Mouse (Mus musculus) megakaryocyte, embryonic 14.5 days (primary cell): ENCODE results near the gene Pax8. TPM values are rescaled to one million over a fixed set of nuclear protein-coding genes. Genes with fewer than 3 reads are reported as not detected.

ENCODE experiments used
- H3K27me3 ChIP-seq: replicated peaks from 2 replicates; pipeline ENCODE3; 2012; ENCODE audit warnings: inconsistent platforms
- H3K36me3 ChIP-seq: replicated peaks from 2 replicates; pipeline ENCODE3; 2012; ENCODE audit warnings: low read length, inconsistent platforms, mixed read lengths
- H3K4me1 ChIP-seq: 2 replicates; pipeline ENCODE4 v1.6.1; 2012; ENCODE audit warnings: inconsistent platforms
- H3K4me3 ChIP-seq: replicated peaks from 2 replicates; pipeline ENCODE3; 2012; ENCODE audit warnings: moderate library complexity, mild to moderate bottlenecking, inconsistent platforms
- H3K9me3 ChIP-seq: 2 replicates; pipeline ENCODE4 v1.6.1; 2012; ENCODE audit warnings: inconsistent platforms
- FLI1 ChIP-seq: IDR thresholded peaks from 2 replicates; pipeline ENCODE4 v1.6.1; 2012; ENCODE audit warnings: low read length, inconsistent platforms, mixed read lengths
- GATA1 ChIP-seq: IDR thresholded peaks from 3 replicates; pipeline ENCODE4 v1.6.1; 2012; ENCODE audit warnings: mixed read lengths, low read length, inconsistent platforms, borderline replicate concordance
- polyA plus RNA-seq: library from polyadenylated mRNA; stranded (reverse); fragments of >175 nt; gene quantifications from 2 replicates; pipeline ENCODE4 v1.2.3, GENCODE M21; 2012; ENCODE audit warnings: low replicate concordance; ENCODE audit not compliant: insufficient read depth

Gene Pax8
- polyA plus RNA-seq, 1 experiment, result not detected

DNA sequence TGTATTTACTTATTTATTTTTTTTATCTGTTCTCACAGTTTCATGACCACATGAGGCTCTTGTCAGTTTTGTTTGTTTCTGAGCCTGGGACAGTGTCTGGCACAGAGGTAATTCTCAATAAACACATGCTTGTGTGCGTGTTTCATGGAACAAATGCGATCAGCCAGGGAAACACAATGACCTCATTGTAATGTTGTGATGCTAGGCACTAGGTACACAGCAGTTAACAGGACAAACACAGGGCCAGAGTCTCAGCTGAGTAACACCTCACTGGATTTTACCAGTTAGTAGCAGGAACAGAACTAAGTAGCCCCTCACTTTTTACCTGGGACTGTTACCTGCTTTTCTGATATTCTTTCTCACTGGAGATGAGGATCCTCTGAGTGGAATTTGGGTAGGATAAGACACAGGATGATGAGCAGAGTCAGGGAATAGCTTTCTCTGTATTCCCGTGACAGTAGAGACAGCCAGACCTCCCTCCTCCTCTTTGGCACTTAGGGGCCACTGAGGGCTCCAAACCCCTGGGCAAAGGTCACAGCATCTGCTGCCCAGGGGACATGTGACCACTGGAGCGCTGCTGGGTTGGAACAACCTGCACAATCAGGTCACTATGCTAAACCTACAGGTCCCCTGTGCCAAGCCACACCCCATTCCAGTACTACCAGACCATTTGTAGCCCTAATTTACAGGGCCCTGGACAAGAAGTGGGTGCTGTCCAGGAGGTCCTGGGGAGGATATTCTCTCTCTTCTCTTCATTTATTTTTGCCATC, 11.8 kb upstream of the Pax8 start:
- Histone ChIP-seq H3K4me3 (no peak overlapping the region), H3K27me3 (peaks cover 5% of the 10 kb centered on the region), H3K36me3 (no peaks in the 10 kb centered on the region), H3K9me3 (no peaks in the 10 kb centered on the region), H3K4me1 (no peaks in the 10 kb centered on the region)
- TF ChIP-seq FLI1 (no peak), GATA1 (no peak)

- H3K27me3 ChIP-seq, result peaks cover 10% of the 10 kb centered on the region
- H3K4me1 ChIP-seq, result peaks cover 4% of the 10 kb centered on the region; the same call in 1 of the 2 replicates
- TF ChIP-seq GATA1, result no peak
- no peaks in the 10 kb centered on the region for H3K9me3 ChIP-seq
- no peaks in the 10 kb centered on the region for H3K36me3 ChIP-seq
- H3K4me3 ChIP-seq, result no peak overlapping the region
These were observed 10.0 kb upstream of the Pax8 start for GRCm38 (mm10) chr2:24485398-24485797.

GRCm38 (mm10) chr2:24479906-24480305, 4.5 kb upstream of the Pax8 start:
- H3K4me3 ChIP-seq, result no peak overlapping the region
- no peaks in the 10 kb centered on the region for H3K36me3 ChIP-seq
- no peaks in the 10 kb centered on the region for H3K9me3 ChIP-seq
- TF ChIP-seq GATA1, result no peak
- no peak for TF ChIP-seq FLI1
- peaks cover 48% of the 10 kb centered on the region for H3K27me3 ChIP-seq
- H3K4me1 ChIP-seq, result peaks cover 4% of the 10 kb centered on the region; the same call in 1 of the 2 replicates

DNA sequence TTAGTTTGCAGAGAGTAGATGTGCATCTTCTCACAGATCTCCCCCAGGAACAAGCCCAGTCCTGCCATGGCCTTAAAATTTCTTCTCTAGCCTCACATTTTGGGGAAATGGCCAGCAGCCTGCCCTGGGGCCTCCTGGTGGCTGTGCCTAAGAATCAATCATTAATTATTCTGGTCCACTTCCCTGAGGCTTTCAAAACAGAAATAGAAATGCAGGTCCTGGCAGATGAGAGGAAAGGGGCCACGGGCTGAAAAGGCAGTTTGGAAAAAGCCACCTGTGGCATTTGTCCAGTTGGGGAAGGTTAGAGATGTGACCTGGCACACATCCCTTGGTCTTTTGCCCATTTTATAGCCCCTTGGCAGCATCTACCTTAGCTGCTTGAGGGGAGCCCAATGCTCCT, 3.8 kb upstream of the Pax8 start:
- Histone ChIP-seq H3K4me1 (peaks cover 4% of the 10 kb centered on the region; the same call in 1 of the 2 replicates), H3K9me3 (no peaks in the 10 kb centered on the region), H3K36me3 (no peaks in the 10 kb centered on the region), H3K4me3 (no peak overlapping the region), H3K27me3 (peaks cover 54% of the 10 kb centered on the region)
- TF ChIP-seq GATA1, result no peak
- TF ChIP-seq FLI1, result no peak

- Histone ChIP-seq H3K9me3 (no peaks in the 10 kb centered on the region), H3K4me1 (peaks cover 4% of the 10 kb centered on the region; the same call in 1 of the 2 replicates), H3K4me3 (no peak overlapping the region), H3K36me3 (no peaks in the 10 kb centered on the region), H3K27me3 (peaks cover 58% of the 10 kb centered on the region)
- no peak for TF ChIP-seq FLI1
- no peak for TF ChIP-seq GATA1
These were observed 3.2 kb upstream of the Pax8 start for GRCm38 (mm10) chr2:24478611-24479010.

DNA sequence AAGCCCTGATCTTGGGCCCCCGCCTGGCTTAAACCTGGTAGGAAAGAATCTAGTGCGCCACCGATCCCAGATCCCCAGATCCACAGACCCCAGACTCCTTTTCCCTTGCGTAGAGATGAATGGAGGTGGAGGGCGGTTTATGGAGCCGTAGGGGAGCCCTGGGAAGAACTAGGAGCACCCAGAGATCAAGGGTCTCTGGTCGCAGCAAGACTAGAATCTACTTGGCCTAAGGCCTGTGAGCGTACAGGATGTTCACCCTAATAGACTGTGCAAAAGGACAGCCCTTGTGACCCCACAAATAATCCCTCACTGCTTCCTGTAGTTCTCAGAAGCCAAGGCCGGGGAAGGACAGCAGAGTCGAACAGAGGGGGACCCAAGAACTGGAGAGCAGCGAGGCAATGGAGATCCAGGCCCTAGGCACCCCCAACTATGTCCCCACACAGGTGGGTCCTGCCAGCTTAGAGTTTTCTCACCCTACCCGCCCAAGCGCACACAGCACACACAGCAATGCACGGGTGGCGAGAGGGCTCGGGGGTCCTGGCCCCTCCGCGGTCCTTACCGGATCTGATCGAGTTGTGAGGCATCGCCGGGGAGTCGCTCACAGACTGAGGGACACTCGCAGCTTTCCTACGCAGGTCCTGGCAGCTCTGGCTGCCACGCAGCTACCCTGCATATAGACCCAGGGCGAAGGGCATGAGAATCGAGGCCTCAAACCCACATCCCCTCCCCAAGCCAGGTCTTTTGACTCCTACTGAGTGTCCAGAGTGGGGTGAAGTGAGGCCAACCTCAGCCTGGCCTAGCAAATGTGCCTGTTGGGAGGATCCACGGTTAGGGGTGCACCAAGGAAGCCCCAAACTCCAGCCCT, 653 bp downstream of the Pax8 start:
- TF ChIP-seq GATA1, result no peak
- TF ChIP-seq FLI1, result no peak
- H3K4me1 ChIP-seq, result no peaks in the 10 kb centered on the region
- H3K27me3 ChIP-seq, result peaks cover 73% of the 10 kb centered on the region
- H3K36me3 ChIP-seq, result no peaks in the 10 kb centered on the region
- no peaks in the 10 kb centered on the region for H3K9me3 ChIP-seq
- no peak overlapping the region for H3K4me3 ChIP-seq

DNA sequence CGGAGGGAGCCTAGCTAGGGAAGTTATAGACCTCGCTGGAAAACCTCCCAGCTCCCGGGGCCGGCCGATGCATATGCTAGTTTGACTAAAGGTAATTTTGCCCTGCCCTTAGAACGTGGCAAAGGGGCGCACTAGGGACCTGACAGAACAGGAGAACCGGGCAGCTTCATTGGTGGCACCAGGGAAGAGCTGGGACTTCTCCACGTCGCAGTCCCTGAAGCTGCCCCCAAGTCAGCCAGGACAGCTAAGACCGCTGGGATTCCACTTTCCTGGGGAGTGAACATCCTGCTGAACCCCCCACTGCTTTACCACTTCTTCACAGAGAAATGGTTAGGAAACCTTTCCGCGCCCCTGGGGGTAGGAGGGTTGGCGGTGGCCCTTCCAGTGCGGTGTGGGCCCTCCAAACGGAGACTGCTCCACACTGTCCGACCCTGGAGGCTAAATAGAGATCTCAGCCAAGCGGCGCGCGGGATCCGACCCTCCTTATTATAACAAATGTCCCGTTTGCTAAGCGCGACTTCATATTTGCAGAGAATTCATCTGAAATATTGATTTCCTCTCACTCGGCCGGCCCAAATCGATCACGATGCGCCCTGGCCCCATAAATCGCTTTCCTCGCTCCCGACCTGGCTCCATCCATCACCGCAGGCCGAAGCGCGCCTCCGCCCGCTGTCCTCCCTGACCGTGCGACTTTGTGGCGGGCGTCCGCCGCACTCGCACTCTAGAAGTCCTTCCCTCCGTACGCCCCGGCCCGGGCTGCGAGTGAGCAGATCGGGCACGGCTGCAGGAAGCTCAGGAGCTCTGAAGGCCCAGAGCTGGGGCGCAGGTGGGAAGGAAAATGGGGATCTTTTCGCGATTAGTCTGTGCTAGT, 1.5 kb downstream of the Pax8 start:
- Histone ChIP-seq H3K9me3 (no peaks in the 10 kb centered on the region), H3K4me1 (no peaks in the 10 kb centered on the region), H3K27me3 (peaks cover 73% of the 10 kb centered on the region), H3K36me3 (no peaks in the 10 kb centered on the region), H3K4me3 (no peak overlapping the region)
- TF ChIP-seq GATA1 (no peak), FLI1 (no peak)

- Histone ChIP-seq H3K4me1 (no peaks in the 10 kb centered on the region), H3K27me3 (peaks cover 75% of the 10 kb centered on the region), H3K36me3 (no peaks in the 10 kb centered on the region), H3K9me3 (no peaks in the 10 kb centered on the region), H3K4me3 (no peak overlapping the region)
- TF ChIP-seq FLI1 (no peak), GATA1 (no peak)
These were observed 2.7 kb downstream of the Pax8 start for GRCm38 (mm10) chr2:24472677-24473076.

GRCm38 (mm10) chr2:24472111-24472510, 3.3 kb downstream of the Pax8 start:
- Histone ChIP-seq H3K27me3 (peaks cover 77% of the 10 kb centered on the region), H3K36me3 (no peaks in the 10 kb centered on the region), H3K4me1 (0 out of 2 replicates have a peak, but pooled peaks cover 1% of the 10 kb centered on the region), H3K4me3 (no peak overlapping the region), H3K9me3 (no peaks in the 10 kb centered on the region)
- TF ChIP-seq GATA1, result no peak
- TF ChIP-seq FLI1, result no peak
